Mouse (Mus musculus): ENCODE data around the gene Fam129b. TPM values are rescaled to one million over a fixed set of nuclear protein-coding genes. Genes with fewer than 3 reads are reported as not detected.

Gene Fam129b
- total and polyA plus RNA-seq, 3 experiments = 0.26 to 0.55 (median 0.50) TPM

DNA sequence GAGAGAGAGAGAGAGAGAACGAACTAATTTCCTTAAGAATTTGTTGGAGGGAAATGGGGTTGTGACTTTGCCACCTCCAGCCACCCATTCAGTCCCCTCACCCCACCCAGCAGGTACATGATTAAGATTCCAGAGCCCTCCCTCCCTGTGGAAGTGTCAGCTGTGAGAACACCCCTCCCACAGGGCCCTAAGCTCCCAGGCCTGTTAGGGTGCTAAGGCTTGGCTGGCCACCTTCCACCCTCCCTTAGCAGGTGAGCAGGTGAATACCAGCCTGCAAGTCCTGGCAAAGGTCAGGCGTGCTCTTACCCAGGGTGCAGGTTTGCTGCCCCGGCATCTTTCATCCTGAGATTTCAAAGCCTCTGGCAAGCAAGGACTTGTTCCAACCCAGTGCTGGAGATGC, 2.5 kb downstream of the Fam129b start:
- DNase-seq (ENCODE audit: extremely low read depth) = no peak
- Histone ChIP-seq H3K9ac (ENCODE audit: insufficient read depth, low read depth) (no peak overlapping the region), H3K4me1 (ENCODE audit: control insufficient read depth in 1 of 2, insufficient read depth in 2 of 2) (peaks cover 20 to 47% of the 10 kb centered on the region in 2 experiments), H3K4me2 (ENCODE audit: insufficient read depth, low read depth, poor library complexity, severe bottlenecking) (no peak overlapping the region), H3K27me3 (replicated peaks) (peaks cover 3% of the 10 kb centered on the region), H3K9me3 (replicated peaks; ENCODE audit: low read length) (no peaks in the 10 kb centered on the region), H3K36me3 (replicated peaks in 1 of 2; ENCODE audit: control insufficient read depth in 1 of 2, insufficient read depth in 1 of 2, low read length in 1 of 2) (peaks cover 0 to 23% of the 10 kb centered on the region in 2 experiments), H3K4me3 (replicated peaks in 1 of 3; ENCODE audit: low read depth in 2 of 3, low read length in 2 of 3, poor library complexity in 1 of 3) (no peak overlapping the region), H3K27ac (ENCODE audit: insufficient read depth, low read depth) (no peak overlapping the region), H3K79me2 (replicated peaks; ENCODE audit: control insufficient read depth, extremely low read depth, insufficient read depth, poor library complexity, severe bottlenecking) (no peaks in the 10 kb centered on the region)
- in situ Hi-C loops (cut with MboI; ENCODE audit: low pct_ligation_motif_present, low pct_unique_long_range_greater_than_20kb, low sequenced_read_pairs) = loop anchor here (5.0 kb wide), 1 partner anchor 34 kb away; no protein-coding TSS in a partner anchor
- dilution Hi-C loops (cut with MboI; ENCODE audit: extremely low pct_ligation_motif_present, extremely low pct_unique_long_range_greater_than_20kb, low sequenced_read_pairs) = no loop called here
- no peak for TF ChIP-seq ZMIZ1 (IDR thresholded peaks at IDR 0.05; ENCODE audit: low read depth, low read length)
- TF ChIP-seq ZC3H11A (IDR thresholded peaks at IDR 0.05; ENCODE audit: low read depth, low read length) = no peak
- no peak for TF ChIP-seq GABPA (IDR thresholded peaks at IDR 0.05; ENCODE audit: insufficient replicate concordance, low read depth, low read length)
- no peak for TF ChIP-seq TBP (conservative IDR thresholded peaks at IDR 0.05; ENCODE audit: low read depth, low read length)
- TF ChIP-seq ELF1 (IDR thresholded peaks at IDR 0.05; ENCODE audit: low read depth, low read length) = no peak
- TF ChIP-seq BHLHE40 (IDR thresholded peaks at IDR 0.05; ENCODE audit: low read depth, low read length) = no peak
- TF ChIP-seq MAZ (IDR thresholded peaks at IDR 0.05; ENCODE audit: low read depth, low read length) = no peak
- no peak for TF ChIP-seq MAFK (IDR thresholded peaks at IDR 0.05; ENCODE audit: insufficient replicate concordance, low read length)

DNA sequence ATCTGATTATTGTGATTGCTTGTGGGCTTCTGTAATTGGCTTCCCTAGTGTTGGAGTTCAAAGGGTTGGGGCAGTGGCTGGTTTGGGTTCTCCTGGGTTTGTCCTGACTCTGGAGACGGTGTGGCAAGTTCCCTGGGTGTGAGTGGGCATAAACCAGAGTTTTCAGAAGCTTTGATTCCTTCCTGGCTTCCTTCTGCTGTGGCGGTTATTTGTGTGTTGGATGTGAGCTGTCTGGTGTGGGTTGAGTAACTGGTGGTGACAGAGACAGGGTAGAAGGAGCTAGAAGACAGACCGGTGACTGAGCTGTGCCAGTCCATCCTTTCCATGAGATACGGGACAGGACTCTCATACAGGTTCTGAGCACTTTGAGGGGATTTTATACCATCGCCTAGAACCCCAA, 3.7 kb downstream of the Fam129b start:
- in situ Hi-C loops (cut with MboI; ENCODE audit: low pct_ligation_motif_present, low pct_unique_long_range_greater_than_20kb, low sequenced_read_pairs) = loop anchor here (5.0 kb wide), 1 partner anchor 33 kb away; no protein-coding TSS in a partner anchor
- Histone ChIP-seq H3K9ac (ENCODE audit: insufficient read depth, low read depth) (no peak overlapping the region), H3K36me3 (replicated peaks in 1 of 2; ENCODE audit: control insufficient read depth in 1 of 2, insufficient read depth in 1 of 2, low read length in 1 of 2) (peaks cover 0 to 23% of the 10 kb centered on the region in 2 experiments), H3K4me2 (ENCODE audit: insufficient read depth, low read depth, poor library complexity, severe bottlenecking) (no peak overlapping the region), H3K9me3 (replicated peaks; ENCODE audit: low read length) (no peaks in the 10 kb centered on the region), H3K27ac (ENCODE audit: insufficient read depth, low read depth) (no peak overlapping the region), H3K4me3 (replicated peaks in 1 of 3; ENCODE audit: low read depth in 2 of 3, low read length in 2 of 3, poor library complexity in 1 of 3) (no peak overlapping the region), H3K4me1 (ENCODE audit: control insufficient read depth in 1 of 2, insufficient read depth in 2 of 2) (peaks cover 20 to 47% of the 10 kb centered on the region in 2 experiments), H3K27me3 (replicated peaks) (peaks cover 3% of the 10 kb centered on the region), H3K79me2 (replicated peaks; ENCODE audit: control insufficient read depth, extremely low read depth, insufficient read depth, poor library complexity, severe bottlenecking) (no peaks in the 10 kb centered on the region)
- no peak for DNase-seq (ENCODE audit: extremely low read depth)
- TF ChIP-seq RCOR1 (conservative IDR thresholded peaks at IDR 0.05; ENCODE audit: low read depth, low read length) (no peak), MAX (IDR thresholded peaks at IDR 0.05; ENCODE audit: low read length) (no peak), EP300 (IDR thresholded peaks at IDR 0.05; ENCODE audit: low read length) (no peak), NELFE (IDR thresholded peaks at IDR 0.05; ENCODE audit: low read depth, low read length) (no peak), ZMIZ1 (IDR thresholded peaks at IDR 0.05; ENCODE audit: low read depth, low read length) (no peak), BHLHE40 (IDR thresholded peaks at IDR 0.05; ENCODE audit: low read depth, low read length) (no peak), USF1 (IDR thresholded peaks at IDR 0.05; ENCODE audit: low read depth, low read length) (no peak), MAFK (IDR thresholded peaks at IDR 0.05; ENCODE audit: insufficient replicate concordance, low read length) (no peak), SMC3 (IDR thresholded peaks at IDR 0.05; ENCODE audit: low read depth, low read length) (no peak), POLR2A (IDR thresholded peaks at IDR 0.05; ENCODE audit: low read depth, low read length) (no peak), ZNF384 (IDR thresholded peaks at IDR 0.05; ENCODE audit: low read depth, low read length) (no peak)
- dilution Hi-C loops (cut with MboI; ENCODE audit: extremely low pct_ligation_motif_present, extremely low pct_unique_long_range_greater_than_20kb, low sequenced_read_pairs) = no loop called here
